Mouse (Mus musculus) ES-Bruce4 (cell line): ENCODE measurements around the gene Vil1.

Source experiments
- CTCF ChIP-seq: IDR thresholded peaks from one replicate; pipeline ENCODE4 v1.8.1; 2011; ENCODE audit warnings: low read depth, low read length
- EP300 ChIP-seq: IDR thresholded peaks from 2 replicates; pipeline ENCODE4 v1.6.1; 2011; ENCODE audit warnings: low read depth, low read length; ENCODE audit not compliant: insufficient read depth
- POLR2A ChIP-seq: IDR thresholded peaks from one replicate; pipeline ENCODE4 v1.8.1; 2011; ENCODE audit warnings: low read length; ENCODE audit not compliant: insufficient read depth

- TF ChIP-seq POLR2A = no peak
- no peak for TF ChIP-seq EP300
- TF ChIP-seq CTCF = no peak
Measured at GRCm38 (mm10) chr1:74374980-74375379, 34.2 kb upstream of the Vil1 start, which contains the start of gene Slc11a1.
